Mouse (Mus musculus): ENCODE results near the gene Cacna2d3.

DNA sequence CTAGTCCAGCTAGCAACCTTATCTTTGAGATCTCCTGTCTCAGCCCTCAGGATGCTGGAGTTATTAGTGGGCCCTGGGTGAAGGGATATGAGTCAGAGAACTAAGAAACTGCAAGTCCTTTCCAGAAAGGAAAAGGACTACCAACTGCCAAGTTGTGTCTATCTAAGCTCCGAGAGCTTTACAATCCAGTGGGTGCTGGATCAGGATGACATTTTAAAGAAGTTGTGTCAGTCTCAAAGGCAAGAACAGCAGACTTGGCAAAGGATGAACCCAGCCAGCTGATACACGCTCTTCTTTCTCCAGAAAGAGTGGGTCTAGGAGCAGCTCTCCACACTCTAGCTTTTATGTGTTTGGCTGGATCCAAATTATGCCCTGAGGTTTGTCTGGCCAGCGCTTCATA lies 530.2 kb downstream of the Cacna2d3 start:
- TF ChIP-seq ZNF384 (IDR thresholded peaks at IDR 0.05; ENCODE audit: low read depth, low read length), result no peak
- TF ChIP-seq ZC3H11A (IDR thresholded peaks at IDR 0.05; ENCODE audit: borderline replicate concordance, low read depth, low read length), result no peak

Data from ES-E14 (cell line).